Mouse (Mus musculus) liver, postnatal 0 days (tissue): ENCODE data around the gene Tdp1.

ENCODE experiments used
- CTCF ChIP-seq: sonication (generic); IDR thresholded peaks from 2 replicates; pipeline ENCODE4 v1.5.1; 2016; ENCODE audit warnings: antibody characterized with exemption, low read depth
- EP300 ChIP-seq: IDR thresholded peaks from 2 replicates; pipeline ENCODE4 v1.6.1; 2016; ENCODE audit warnings: antibody characterized with exemption, low read depth, mild to moderate bottlenecking

GRCm38 (mm10) chr12:99928311-99928710, 44.0 kb downstream of the Tdp1 start:
- TF ChIP-seq CTCF (no peak), EP300 (no peak)
